Mouse (Mus musculus) spleen, adult 10 weeks (tissue): ENCODE data around the gene Mip. TPM values are rescaled to one million over a fixed set of nuclear protein-coding genes. Genes with fewer than 3 reads are reported as not detected.

Experiments
- polyA plus RNA-seq: library from polyadenylated mRNA; stranded (reverse); fragments of 350-450 nt; fragmentation: Illumina TruSeq; extraction: RNeasy Lipid Tissue Mini Kit (QIAGEN cat#74804); gene quantifications from one replicate; pipeline ENCODE4 v1.2.3, GENCODE M21; 2015; ENCODE audit warnings: low replicate concordance; ENCODE audit not compliant: insufficient read depth

Mip gene
- not detected for polyA plus RNA-seq

DNA sequence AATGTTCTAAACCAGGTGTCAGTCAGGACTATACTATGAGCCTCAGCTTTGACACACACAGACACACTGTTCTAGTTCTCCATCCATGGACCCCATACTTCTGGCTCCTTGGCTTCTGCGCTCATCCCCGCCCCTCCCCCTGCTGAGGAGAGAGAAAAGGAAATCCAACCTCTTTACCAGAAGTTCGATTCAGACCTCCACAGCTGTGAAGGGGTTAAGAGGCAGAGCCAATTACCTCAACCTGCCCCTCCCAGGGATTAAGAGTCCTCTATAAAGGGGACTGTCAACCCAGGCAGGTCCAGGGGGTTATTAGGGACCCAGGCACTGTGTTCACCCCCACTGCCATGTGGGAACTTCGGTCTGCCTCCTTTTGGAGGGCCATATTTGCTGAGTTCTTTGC, at the start of gene Mip:
Mip (plus strand) TSS at position 301 of the 400 bp plus-strand sequence.

GRCm38 (mm10) chr10:128179989-128180388, 45.6 kb upstream of the Mip start, which contains the start of gene Rbms2:
Rbms2 (minus strand) TSS chr10:128180297.

DNA sequence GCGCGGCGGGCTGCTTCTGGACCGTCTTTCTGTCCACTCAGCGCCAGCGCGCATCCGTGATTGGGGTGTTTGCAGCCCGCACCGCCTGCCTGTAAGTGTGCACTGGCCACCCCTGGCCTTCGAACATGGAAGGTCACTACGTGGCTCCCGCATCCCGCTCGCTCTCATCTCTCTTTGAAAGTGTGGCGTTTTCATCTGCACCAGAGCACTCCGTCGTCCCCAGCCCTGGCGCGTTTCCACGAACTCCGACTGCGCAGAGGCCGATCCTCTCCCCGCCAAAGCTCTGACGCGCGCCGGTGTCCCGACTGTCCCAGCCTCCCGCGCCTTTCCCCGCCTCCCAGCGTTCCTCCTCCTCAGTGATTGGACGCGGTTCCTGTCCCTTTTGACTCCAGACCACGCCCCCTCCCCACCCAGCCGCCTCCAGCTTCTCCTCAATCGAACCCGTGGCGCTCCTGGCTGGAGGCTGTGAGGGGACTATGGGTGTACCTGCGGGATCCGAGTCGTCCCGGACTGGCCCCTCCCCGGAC, 31.6 kb upstream of the Mip start, which contains the start of gene Gls2:
Gls2 (plus strand) TSS at position 434 of the 527 bp plus-strand sequence.

GRCm38 (mm10) chr10:128211390-128212108, 14.1 kb upstream of the Mip start, which contains the start of gene Spryd4:
Spryd4 (minus strand) TSS chr10:128211807.

GRCm38 (mm10) chr10:128231697-128232419, 6.2 kb downstream of the Mip start, which contains the start of gene Timeless:
Timeless (plus strand) TSS chr10:128232065.

GRCm38 (mm10) chr10:128253677-128254255, 28.1 kb downstream of the Mip start, which contains the start of gene Apon:
Apon (plus strand) TSS chr10:128254096.

DNA sequence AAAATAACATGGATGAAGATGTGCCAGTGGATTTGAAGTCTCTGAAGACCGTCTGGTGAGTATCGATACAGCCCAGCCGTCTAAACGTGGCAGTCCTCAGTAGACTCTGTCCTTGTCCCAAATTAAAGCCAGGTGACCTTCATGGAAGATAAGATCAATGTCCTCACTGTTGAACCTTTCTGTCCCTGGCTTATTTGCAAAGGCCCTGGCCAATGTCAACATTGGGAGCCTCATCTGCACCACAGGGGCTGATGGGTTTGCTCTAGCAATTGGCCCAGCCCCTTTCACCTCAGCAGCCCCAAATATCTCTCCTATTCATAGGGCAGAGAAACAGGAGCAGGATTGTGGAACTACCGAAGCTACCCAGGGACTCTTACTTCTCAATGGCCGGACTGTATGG, 42.7 kb downstream of the Mip start, which contains the start of gene Apof:
Apof (plus strand) TSS at position 301 of the 400 bp plus-strand sequence.

GRCm38 (mm10) chr10:128270287-128270841, 44.7 kb downstream of the Mip start, which contains the start of gene Stat2:
Stat2 (plus strand) TSS chr10:128270559.

Other genes with a start within 250 kb of the Mip start
- not detected for gene Hsd17b6, start 218.2 kb upstream of the Mip start, polyA plus RNA-seq
- gene Prim1, start 210.7 kb upstream of the Mip start, polyA plus RNA-seq, result 34.6 TPM
- 1,288 TPM for gene Naca, start 190.3 kb upstream of the Mip start, polyA plus RNA-seq
- gene Ptges3, start 166.9 kb upstream of the Mip start, polyA plus RNA-seq, result 192 TPM
- 584 TPM for gene Atp5b, start 142.6 kb upstream of the Mip start, polyA plus RNA-seq
- 77.3 TPM for gene Baz2a, start 134.3 kb upstream of the Mip start, polyA plus RNA-seq
- gene Rbms2, start 45.5 kb upstream of the Mip start, polyA plus RNA-seq, result 28.3 TPM
- 1.1 TPM for gene Gls2, start 31.4 kb upstream of the Mip start, polyA plus RNA-seq
- 13.4 TPM for gene Spryd4, start 14.0 kb upstream of the Mip start, polyA plus RNA-seq
- gene Timeless, start 6.2 kb downstream of the Mip start, polyA plus RNA-seq, result 14.1 TPM
- 0.28 TPM for gene Apon, start 28.3 kb downstream of the Mip start, polyA plus RNA-seq
- gene Apof, start 42.8 kb downstream of the Mip start, polyA plus RNA-seq, result 1.3 TPM
- 74.1 TPM for gene Stat2, start 44.7 kb downstream of the Mip start, polyA plus RNA-seq
- not detected for gene Il23a, start 72.9 kb downstream of the Mip start, polyA plus RNA-seq
- 44.8 TPM for gene Pan2, start 77.5 kb downstream of the Mip start, polyA plus RNA-seq
- gene Cnpy2, start 96.6 kb downstream of the Mip start, polyA plus RNA-seq, result 58.8 TPM
- 121 TPM for gene Cs, start 111.9 kb downstream of the Mip start, polyA plus RNA-seq
- gene Coq10a, start 143.2 kb downstream of the Mip start, polyA plus RNA-seq, result 42.0 TPM
- gene Ankrd52, start 151.3 kb downstream of the Mip start, polyA plus RNA-seq, result 35.0 TPM
- gene Slc39a5, start 175.4 kb downstream of the Mip start, polyA plus RNA-seq, result not detected
- 48.3 TPM for gene Nabp2, start 185.7 kb downstream of the Mip start, polyA plus RNA-seq
- gene Rnf41, start 185.8 kb downstream of the Mip start, polyA plus RNA-seq, result 25.2 TPM
- gene Smarcc2, start 233.4 kb downstream of the Mip start, polyA plus RNA-seq, result 93.2 TPM